Mouse (Mus musculus) olfactory bulb, adult 2 months (tissue): ENCODE results near the gene Fry. TPM values are rescaled to one million over a fixed set of nuclear protein-coding genes. Genes with fewer than 3 reads are reported as not detected.

Experiments used
- H3K27ac ChIP-seq: fragments of 200-500 bp; 2 replicates; pipeline ENCODE4 v1.5.1; 2012; ENCODE audit warnings: low read depth, low read length; ENCODE audit not compliant: insufficient read depth
- H3K4me1 ChIP-seq: fragments of 200-500 bp; 2 replicates; pipeline ENCODE4 v1.6.1; 2012; ENCODE audit warnings: low read length; ENCODE audit not compliant: control insufficient read depth, insufficient read depth
- H3K4me3 ChIP-seq: fragments of 200-500 bp; 2 replicates; pipeline ENCODE4 v1.5.1; 2012; ENCODE audit warnings: mild to moderate bottlenecking, low read depth, low read length, moderate library complexity; ENCODE audit not compliant: insufficient read depth
- CTCF ChIP-seq: fragments of 200-500 bp; IDR thresholded peaks from 2 replicates; pipeline ENCODE4 v1.5.1; 2012; ENCODE audit warnings: low read depth, mild to moderate bottlenecking, low read length, moderate library complexity; ENCODE audit not compliant: insufficient read depth
- POLR2A ChIP-seq: fragments of 200-500 bp; IDR thresholded peaks from 2 replicates; pipeline ENCODE4 v1.6.1; 2012; ENCODE audit warnings: mild to moderate bottlenecking, low read depth, low read length, moderate library complexity; ENCODE audit not compliant: insufficient read depth
- WGBS: fragments of 180-500 bp; shearing (Covaris S2); methylation state at CpG from one replicate; pipeline ENCODE4 v1.1.7; 2018; 5-methylcytosine and 5-hydroxymethylcytosine counted together
- polyA plus RNA-seq: library from polyadenylated mRNA; stranded (reverse); fragments of >200 nt; gene quantifications from 2 replicates; pipeline ENCODE4 v1.2.4, GENCODE M21; 2012; ENCODE audit warnings: low replicate concordance; ENCODE audit not compliant: missing spikeins, insufficient read depth, insufficient read length

The Fry gene
- polyA plus RNA-seq, 1 experiment, result not detected

DNA sequence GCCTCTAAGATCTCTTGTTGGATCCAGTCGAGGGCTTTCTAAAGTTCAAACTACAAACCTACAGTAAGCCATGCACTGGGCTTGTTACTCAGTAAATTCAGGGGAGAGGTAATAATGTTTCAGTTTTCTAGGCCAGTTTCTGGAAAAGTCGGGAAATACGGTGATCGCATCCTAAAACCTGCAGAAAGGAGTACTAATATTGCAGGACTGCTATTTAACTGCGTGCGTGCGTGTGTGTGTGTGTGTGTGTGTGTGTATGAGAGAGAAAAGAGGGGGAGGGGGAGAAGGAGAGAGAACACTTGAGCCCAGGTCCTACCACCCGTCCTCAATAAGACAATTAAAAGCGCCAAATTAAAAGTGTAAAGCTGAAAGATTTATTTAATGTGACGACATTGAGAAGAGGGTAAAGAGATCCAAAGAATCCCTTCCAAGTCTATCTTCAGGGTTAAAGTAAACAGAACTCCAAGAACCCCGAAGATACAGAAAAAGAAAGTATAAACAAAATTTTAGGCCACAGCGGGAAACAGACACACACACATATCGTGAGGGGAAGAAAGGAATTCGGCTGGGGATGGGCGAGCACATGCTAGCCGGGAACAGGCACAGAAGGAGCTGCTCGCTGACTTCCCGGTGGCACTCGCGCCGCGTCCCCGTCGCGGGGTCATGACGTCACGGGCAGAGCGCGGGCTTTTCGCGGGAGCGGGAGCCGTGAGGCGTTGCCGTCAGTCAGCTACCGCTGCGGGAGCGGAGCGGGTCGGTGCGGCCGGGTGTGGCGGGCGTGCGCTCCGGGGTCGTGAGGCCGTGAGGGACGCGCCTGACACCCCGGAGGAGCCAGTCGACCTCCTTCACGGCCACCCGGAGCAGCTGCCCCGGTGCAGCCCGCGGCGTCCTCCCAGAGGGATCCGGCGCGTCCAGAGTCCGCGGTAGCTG, 403.8 kb downstream of the Fry start, which contains the start of gene Brca2:
Gene Brca2 (plus strand): TSS at position 694 of the 930 bp plus-strand sequence.
- 3% methylated on average over 63 of the region's 63 CpGs for WGBS
- TF ChIP-seq POLR2A (peak; percentile 64), CTCF (no peak)
- Histone ChIP-seq H3K4me1 (no peaks in the 10 kb centered on the region), H3K4me3 (peak within 1 kb of the TSS; percentile 95), H3K27ac (no peak within 1 kb of the TSS; the same call in 1 of the 2 replicates)

GRCm38 (mm10) chr5:150522867-150523234, 404.4 kb downstream of the Fry start:
- H3K4me3 ChIP-seq, result peak overlapping the region; percentile 95
- no peak overlapping the region for H3K27ac ChIP-seq
- no peaks in the 10 kb centered on the region for H3K4me1 ChIP-seq
- TF ChIP-seq POLR2A, result no peak
- TF ChIP-seq CTCF, result no peak
- 3% methylated on average over 11 of the region's 11 CpGs for WGBS

GRCm38 (mm10) chr5:150525239-150525638, 406.8 kb downstream of the Fry start:
- TF ChIP-seq CTCF (no peak), POLR2A (no peak)
- 94% methylated on average over 2 of the region's 2 CpGs for WGBS

DNA sequence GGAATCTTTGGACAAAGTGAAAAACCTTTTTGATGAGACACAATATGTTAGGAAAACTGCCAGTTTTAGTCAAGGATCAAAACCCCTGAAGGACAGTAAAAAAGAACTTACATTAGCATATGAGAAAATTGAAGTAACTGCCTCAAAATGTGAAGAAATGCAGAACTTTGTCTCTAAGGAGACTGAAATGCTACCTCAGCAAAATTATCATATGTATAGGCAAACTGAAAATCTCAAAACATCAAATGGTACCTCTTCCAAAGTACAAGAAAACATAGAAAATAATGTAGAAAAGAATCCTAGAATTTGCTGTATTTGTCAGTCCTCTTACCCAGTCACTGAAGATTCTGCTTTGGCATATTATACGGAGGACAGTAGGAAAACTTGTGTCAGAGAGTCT, 422.9 kb downstream of the Fry start:
- Histone ChIP-seq H3K4me3 (no peak overlapping the region), H3K4me1 (no peaks in the 10 kb centered on the region), H3K27ac (no peak overlapping the region)
- 89% methylated on average over 1 of the region's 1 CpGs for WGBS
- TF ChIP-seq CTCF (no peak), POLR2A (no peak)

More at GRCm38 (mm10) chr5:150525239-150525638, 406.8 kb downstream of the Fry start:
- Histone ChIP-seq H3K4me1 (no peaks in the 10 kb centered on the region), H3K4me3 (no peak overlapping the region), H3K27ac (no peak overlapping the region)

GRCm38 (mm10) chr5:150543184-150543583, 424.7 kb downstream of the Fry start:
- Histone ChIP-seq H3K27ac (no peak overlapping the region), H3K4me1 (no peaks in the 10 kb centered on the region), H3K4me3 (no peak overlapping the region)
- no peak for TF ChIP-seq CTCF
- no peak for TF ChIP-seq POLR2A
- WGBS, result 82% methylated on average over 2 of the region's 2 CpGs

Other genes with a start within 250 kb of the Fry start
- not detected in 2 replicates for gene Rxfp2, start 100.0 kb upstream of the Fry start, polyA plus RNA-seq